9 mouse cellular contexts compared by ENCODE assay signal in the genomic region with DNA sequence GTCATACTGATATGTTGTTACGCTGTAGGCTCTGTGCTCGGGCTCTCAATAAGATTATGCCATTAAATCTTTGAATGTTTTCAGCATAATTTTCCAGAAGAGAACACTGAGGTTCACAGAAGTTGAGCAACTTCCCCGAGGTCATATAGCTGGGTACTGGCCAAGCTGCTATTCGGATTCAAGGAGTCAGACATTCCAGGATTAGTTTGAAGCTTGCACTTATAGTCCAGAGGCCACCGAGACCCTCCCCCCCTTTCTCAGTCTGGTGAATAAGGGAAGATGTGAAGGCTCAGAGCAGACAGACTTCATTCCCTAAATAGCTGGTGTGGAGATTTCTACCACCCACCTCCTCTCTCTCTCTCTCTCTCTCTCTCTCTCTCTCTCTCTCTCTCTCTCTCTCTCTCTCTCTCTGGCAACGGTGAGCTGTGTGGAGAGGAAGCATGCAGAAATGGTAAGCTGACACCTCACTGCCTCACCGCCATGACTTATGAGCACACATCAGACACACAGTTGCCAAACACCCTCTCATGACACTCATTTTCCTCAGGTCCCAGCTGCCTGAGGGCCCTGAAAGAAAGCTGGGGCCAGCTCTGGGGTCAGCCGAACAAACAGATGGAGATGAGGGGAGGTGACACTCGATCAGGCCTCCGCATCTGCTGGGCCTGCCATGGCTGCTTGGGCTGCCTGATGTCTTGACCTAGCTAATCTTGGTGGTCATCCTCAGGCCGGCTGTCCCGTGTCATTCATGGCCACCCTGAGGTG.
A peak's percentile ranks its signal among the peaks of the same experiment; 100 is the strongest.
DNase-seq lines count a peak whose midpoint lies in the region; ATAC-seq lines count a peak whose summit lies in the region.
"Had no signal": no experiment of that assay in that cellular context is flagged by ENCODE, and none has a peak within 500 bp of the region (broad histone marks: within the 10 kb centered on the region; RNA-seq: fewer than 3 reads in every experiment).

No protein-coding gene starts in this region.

- 39% methylated on average over 12 of the region's 12 CpGs for WGBS in heart, embryonic 16.5 days
- 51% methylated on average over 12 of the region's 12 CpGs for WGBS in heart, embryonic 10.5 days
- 66% methylated on average over 12 of the region's 12 CpGs for WGBS in midbrain, embryonic 10.5 days
- WGBS in midbrain, embryonic 13.5 days = 68% methylated on average over 12 of the region's 12 CpGs
- WGBS in neural tube, embryonic 11.5 days = 39% methylated on average over 12 of the region's 12 CpGs

- no peak overlapping the region for H3K27ac ChIP-seq in heart, embryonic 16.5 days (ENCODE audit: low read length)
- no peak overlapping the region for H3K27ac ChIP-seq in heart, embryonic 10.5 days
- no peak overlapping the region for H3K27ac ChIP-seq in midbrain, embryonic 10.5 days (replicated peaks)
- H3K27ac ChIP-seq in midbrain, embryonic 13.5 days = no peak overlapping the region
- H3K27ac ChIP-seq in neural tube, embryonic 11.5 days (ENCODE audit: low read depth, low read length) = no peak overlapping the region

- H3K4me2 ChIP-seq in heart, embryonic 16.5 days (ENCODE audit: low read depth, low read length) = peak overlapping the region; percentile 7; the same call in 1 of the 2 replicates
- no peak overlapping the region for H3K4me2 ChIP-seq in midbrain, embryonic 13.5 days (replicated peaks)
- no peak overlapping the region for H3K4me2 ChIP-seq in neural tube, embryonic 11.5 days (ENCODE audit: low read depth)

- peaks cover 10% of the 10 kb centered on the region for H3K4me1 ChIP-seq in heart, embryonic 16.5 days (ENCODE audit: control insufficient read depth, insufficient read depth, low read length)
- H3K4me1 ChIP-seq in heart, embryonic 10.5 days = peaks cover 22% of the 10 kb centered on the region; the same call in 1 of the 2 replicates
- H3K4me1 ChIP-seq in midbrain, embryonic 10.5 days = peaks cover 7% of the 10 kb centered on the region
- 0 out of 2 replicates have a peak, but pooled peaks cover 2% of the 10 kb centered on the region for H3K4me1 ChIP-seq in midbrain, embryonic 13.5 days (replicated peaks)
- 0 out of 2 replicates have a peak, but pooled peaks cover 2% of the 10 kb centered on the region for H3K4me1 ChIP-seq in neural tube, embryonic 11.5 days (ENCODE audit: control insufficient read depth, insufficient read depth, low read length)

- no peak overlapping the region for H3K9ac ChIP-seq in heart, embryonic 16.5 days (ENCODE audit: low read length)
- H3K9ac ChIP-seq in midbrain, embryonic 13.5 days (replicated peaks) = no peak overlapping the region
- H3K9ac ChIP-seq in neural tube, embryonic 11.5 days (ENCODE audit: low read length) = no peak overlapping the region

- H3K9me3 ChIP-seq in heart, embryonic 16.5 days (replicated peaks; ENCODE audit: control insufficient read depth, low read length) = no peaks in the 10 kb centered on the region
- no peaks in the 10 kb centered on the region for H3K9me3 ChIP-seq in heart, embryonic 10.5 days
- H3K9me3 ChIP-seq in midbrain, embryonic 10.5 days (replicated peaks) = no peaks in the 10 kb centered on the region
- no peaks in the 10 kb centered on the region for H3K9me3 ChIP-seq in midbrain, embryonic 13.5 days
- H3K9me3 ChIP-seq in neural tube, embryonic 11.5 days (ENCODE audit: control insufficient read depth, low read length) = no peaks in the 10 kb centered on the region

- ATAC-seq in heart, embryonic 16.5 days (replicated peaks; ENCODE audit: extremely low read depth, insufficient read depth, low FRiP score) = no peak
- ATAC-seq in midbrain, embryonic 13.5 days = no peak
- no peak for ATAC-seq in neural tube, embryonic 11.5 days (ENCODE audit: insufficient read depth, low FRiP score, low TSS enrichment)

- no peak for DNase-seq in heart, embryonic 10.5 days (ENCODE audit: low spot score)
- peak; percentile 26 for DNase-seq in midbrain, embryonic 10.5 days (ENCODE audit: low spot score)
- peak; percentile 48 for DNase-seq in embryo, embryonic 9.5 days (ENCODE audit: extremely low spot score)
- peak; percentile 38 for DNase-seq in neural tube, embryonic 11.5 days (ENCODE audit: low spot score)
- no peak for DNase-seq in ovary, postnatal 10 days (ENCODE audit: low spot score)
- no peak for DNase-seq in right cerebral cortex, adult 2 months (ENCODE audit: low spot score in 2 of 2)
- DNase-seq: layer of hippocampus, postnatal 36 days had no signal

- H3K4me3 ChIP-seq in heart, embryonic 16.5 days (ENCODE audit: low read length) = no peak overlapping the region
- no peak overlapping the region for H3K4me3 ChIP-seq in heart, embryonic 10.5 days
- no peak overlapping the region for H3K4me3 ChIP-seq in midbrain, embryonic 10.5 days
- H3K4me3 ChIP-seq in midbrain, embryonic 13.5 days (replicated peaks) = no peak overlapping the region
- no peak overlapping the region for H3K4me3 ChIP-seq in neural tube, embryonic 11.5 days (ENCODE audit: low read depth, low read length)

- no peaks in the 10 kb centered on the region for H3K36me3 ChIP-seq in heart, embryonic 16.5 days (ENCODE audit: control insufficient read depth, insufficient read depth)
- no peaks in the 10 kb centered on the region for H3K36me3 ChIP-seq in heart, embryonic 10.5 days
- no peaks in the 10 kb centered on the region for H3K36me3 ChIP-seq in midbrain, embryonic 10.5 days
- H3K36me3 ChIP-seq in midbrain, embryonic 13.5 days = no peaks in the 10 kb centered on the region
- H3K36me3 ChIP-seq in neural tube, embryonic 11.5 days (ENCODE audit: control insufficient read depth, insufficient read depth, low read length) = no peaks in the 10 kb centered on the region

- H3K27me3 ChIP-seq in heart, embryonic 16.5 days (ENCODE audit: control insufficient read depth, insufficient read depth, low read length) = no peaks in the 10 kb centered on the region
- no peaks in the 10 kb centered on the region for H3K27me3 ChIP-seq in heart, embryonic 10.5 days (ENCODE audit: insufficient read depth, poor library complexity, severe bottlenecking)
- no peaks in the 10 kb centered on the region for H3K27me3 ChIP-seq in midbrain, embryonic 10.5 days (ENCODE audit: low read depth, poor library complexity, severe bottlenecking)
- H3K27me3 ChIP-seq in midbrain, embryonic 13.5 days = no peaks in the 10 kb centered on the region
- no peaks in the 10 kb centered on the region for H3K27me3 ChIP-seq in neural tube, embryonic 11.5 days (ENCODE audit: control insufficient read depth, insufficient read depth, low read length)

Comparison
In these comparisons a context has a peak if more than half of its experiments do, and no peak if none do; other contexts are left out.
1. DNase-seq: peak in midbrain, embryonic 10.5 days (single experiment), embryo, embryonic 9.5 days (single experiment) and neural tube, embryonic 11.5 days (single experiment); none in heart, embryonic 10.5 days (single experiment), ovary, postnatal 10 days (single experiment) and right cerebral cortex, adult 2 months (0 of 2).